Mouse (Mus musculus): ENCODE measurements around the gene Hacd3.
A peak's percentile ranks its signal among the peaks of the same experiment; 100 is the strongest.

DNA sequence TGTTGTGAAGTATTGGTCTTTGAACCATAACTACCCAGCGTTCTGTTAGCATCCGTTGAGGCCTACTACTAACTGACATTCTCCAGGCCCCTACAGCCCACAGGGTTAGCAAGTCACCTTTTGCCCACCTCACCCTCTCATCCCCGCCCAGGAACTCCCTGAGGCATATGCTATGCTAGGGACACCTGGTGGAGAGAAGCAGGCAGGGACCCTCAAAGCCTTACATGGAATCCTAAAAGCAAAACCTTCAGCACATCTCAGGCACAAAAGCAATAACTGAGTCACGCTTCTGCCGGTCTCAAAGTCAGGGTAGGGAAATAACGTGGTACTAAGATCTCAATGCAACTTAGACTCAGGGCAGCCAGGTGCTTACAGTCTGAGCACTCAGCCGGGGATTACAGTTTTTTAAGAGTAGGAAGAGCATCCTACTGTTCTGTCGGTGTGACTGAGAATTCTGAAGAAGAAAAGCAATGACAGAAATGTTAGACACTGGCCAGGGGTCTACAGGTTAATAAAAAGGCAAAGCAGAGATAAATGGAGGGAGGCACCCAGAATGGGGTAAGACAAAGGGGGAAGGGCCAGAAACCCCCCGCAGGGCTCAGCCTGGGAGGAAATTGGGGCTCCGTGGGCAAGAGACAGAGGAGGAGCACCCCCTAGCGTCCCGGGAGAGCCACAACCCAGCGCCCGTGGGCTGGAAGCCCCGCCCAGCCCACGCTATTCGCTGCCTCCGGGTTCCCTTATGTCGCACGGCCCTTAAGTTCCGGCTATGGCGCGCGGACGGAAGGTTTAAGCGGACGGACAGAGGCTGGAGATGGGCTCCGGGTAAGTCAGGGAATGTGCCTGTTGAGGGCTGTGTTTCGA is 61.1 kb downstream of the Hacd3 start, which contains the start of gene Ints14:
- TF ChIP-seq CTCF (IDR thresholded peaks at IDR 0.05; ENCODE audit: borderline replicate concordance, insufficient read depth, low read depth, low read length), result peak; percentile 82
- TF ChIP-seq POLR2A (IDR thresholded peaks at IDR 0.05; ENCODE audit: borderline replicate concordance, insufficient read depth, low read length), result peak; percentile 81; the same call in 1 of the 2 replicates

Measured in cerebellum, adult 2 months (tissue).